Mouse (Mus musculus): ENCODE data around the gene Gm11037. TPM values are rescaled to one million over a fixed set of nuclear protein-coding genes. Genes with fewer than 3 reads are reported as not detected.

The Gm11037 gene
- polyA plus RNA-seq, 1 experiment from 2014 or later, result not detected

DNA sequence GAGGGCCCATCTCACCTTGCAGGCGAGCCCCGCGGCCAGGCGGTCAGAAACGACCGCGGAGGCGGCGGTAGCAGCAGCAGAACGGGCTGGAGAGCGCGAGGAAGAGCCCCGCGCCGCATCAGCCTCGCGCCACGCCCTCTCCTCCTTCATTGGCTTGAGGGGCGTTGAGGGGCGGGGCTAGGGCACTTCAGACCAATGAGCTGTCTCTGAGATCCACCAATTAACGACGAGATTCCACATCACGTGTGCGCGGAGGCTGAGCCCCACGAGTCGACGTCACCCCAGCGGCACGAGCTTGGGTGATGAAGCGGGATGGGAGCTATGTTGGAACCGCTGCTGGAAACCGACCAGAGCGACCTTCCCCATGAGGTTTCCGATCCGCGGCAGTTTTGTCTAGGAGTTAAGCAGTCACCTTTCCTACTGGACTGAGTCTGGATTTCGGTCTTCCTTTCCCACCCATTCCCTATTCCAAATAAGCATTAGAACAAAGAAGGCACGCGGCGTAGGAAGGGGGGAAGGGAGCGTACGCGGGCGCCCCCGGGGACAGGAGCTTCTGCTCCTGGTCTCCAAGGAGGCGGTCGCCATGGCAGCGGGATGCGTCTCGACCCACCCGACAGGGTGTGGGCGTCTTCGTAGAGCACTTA lies 26.8 kb downstream of the Gm11037 start, which contains the start of gene 1700037H04Rik:
Gene 1700037H04Rik (minus strand): TSS at position 144 of the 644 bp plus-strand sequence.
- Histone ChIP-seq H3K27ac (ENCODE audit: low read length) (peak within 1 kb of the TSS; percentile 93), H3K27me3 (replicated peaks; ENCODE audit: control insufficient read depth, insufficient read depth, low read length) (no peaks in the 10 kb centered on the region), H3K4me3 (ENCODE audit: low read length) (peak within 1 kb of the TSS; percentile 84), H3K9me3 (ENCODE audit: control insufficient read depth, low read length) (no peaks in the 10 kb centered on the region), H3K4me2 (ENCODE audit: low read depth, low read length) (peak within 1 kb of the TSS; percentile 91), H3K9ac (ENCODE audit: low read depth, low read length) (peak within 1 kb of the TSS; percentile 87), H3K36me3 (ENCODE audit: control insufficient read depth, insufficient read depth, low read length) (no peaks in the 10 kb centered on the region), H3K4me1 (ENCODE audit: control insufficient read depth, insufficient read depth, low read length) (peaks cover 12% of the 10 kb centered on the region)
- under 1% methylated on average over 54 of the region's 54 CpGs for WGBS
- peak; percentile 94 for ATAC-seq

DNA sequence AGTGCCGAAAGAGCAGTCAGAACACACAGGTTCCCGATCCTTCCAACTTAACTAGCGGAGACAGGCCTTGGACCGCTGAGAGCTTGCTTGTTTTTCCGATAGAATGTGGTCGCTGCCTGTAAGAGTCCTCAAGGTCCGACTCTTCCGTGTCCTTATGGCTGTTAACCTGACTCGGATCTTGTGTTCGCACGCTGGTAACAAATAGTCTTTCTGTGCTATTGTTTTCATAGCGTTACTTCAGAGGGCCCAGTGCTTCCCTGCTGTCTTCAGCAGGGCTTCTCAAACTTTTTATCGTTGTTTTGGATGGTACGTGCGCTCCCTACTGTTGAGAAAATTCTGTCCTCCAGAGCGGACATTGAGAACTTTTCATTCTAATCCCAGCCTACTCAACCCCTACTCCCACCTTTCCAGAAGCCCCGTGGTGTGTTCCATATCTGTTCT lies 27.4 kb downstream of the Gm11037 start:
- Histone ChIP-seq H3K9me3 (ENCODE audit: control insufficient read depth, low read length) (no peaks in the 10 kb centered on the region), H3K4me1 (ENCODE audit: control insufficient read depth, insufficient read depth, low read length) (peaks cover 12% of the 10 kb centered on the region), H3K9ac (ENCODE audit: low read depth, low read length) (peak overlapping the region; percentile 87), H3K4me2 (ENCODE audit: low read depth, low read length) (peak overlapping the region; percentile 88), H3K36me3 (ENCODE audit: control insufficient read depth, insufficient read depth, low read length) (no peaks in the 10 kb centered on the region), H3K27ac (ENCODE audit: low read length) (peak overlapping the region; percentile 93), H3K4me3 (ENCODE audit: low read length) (peak overlapping the region; percentile 84), H3K27me3 (replicated peaks; ENCODE audit: control insufficient read depth, insufficient read depth, low read length) (no peaks in the 10 kb centered on the region)
- 0 out of 2 replicates have a peak, but pooled peaks have one; percentile 9 for ATAC-seq
- WGBS, result under 1% methylated on average over 17 of the region's 17 CpGs

DNA sequence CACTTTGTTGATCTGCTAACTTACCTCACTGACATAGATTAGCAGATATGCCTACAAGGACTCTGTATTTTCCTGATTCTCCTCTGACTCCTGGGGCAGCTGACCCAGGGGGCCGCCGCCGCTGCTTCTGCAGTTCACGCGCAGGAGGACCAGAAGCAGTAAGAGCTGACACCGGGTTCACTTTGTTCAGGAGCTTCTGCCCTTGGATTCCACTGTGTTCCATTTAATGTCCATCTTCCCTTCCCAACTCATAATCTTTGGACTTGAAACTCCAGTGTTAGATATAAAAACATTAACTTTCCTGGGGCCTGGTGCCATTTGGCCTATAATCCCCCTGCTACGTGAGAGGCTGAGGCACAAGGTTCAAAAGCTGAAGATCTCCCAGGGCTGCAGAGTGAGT lies 30.6 kb downstream of the Gm11037 start:
- H3K36me3 ChIP-seq (ENCODE audit: control insufficient read depth, insufficient read depth, low read length), result no peaks in the 10 kb centered on the region
- no peak overlapping the region for H3K4me2 ChIP-seq (ENCODE audit: low read depth, low read length)
- 0 out of 2 replicates have a peak overlapping the region, but pooled peaks have one; percentile 53 for H3K9ac ChIP-seq (ENCODE audit: low read depth, low read length)
- ATAC-seq, result no peak
- peak overlapping the region; percentile 74 for H3K27ac ChIP-seq (ENCODE audit: low read length)
- H3K4me1 ChIP-seq (ENCODE audit: control insufficient read depth, insufficient read depth, low read length), result peaks cover 6% of the 10 kb centered on the region
- peak overlapping the region; percentile 28; the same call in 1 of the 2 replicates for H3K4me3 ChIP-seq (ENCODE audit: low read length)
- no peaks in the 10 kb centered on the region for H3K27me3 ChIP-seq (replicated peaks; ENCODE audit: control insufficient read depth, insufficient read depth, low read length)
- WGBS, result 74% methylated on average over 7 of the region's 7 CpGs
- H3K9me3 ChIP-seq (ENCODE audit: control insufficient read depth, low read length), result no peaks in the 10 kb centered on the region

DNA sequence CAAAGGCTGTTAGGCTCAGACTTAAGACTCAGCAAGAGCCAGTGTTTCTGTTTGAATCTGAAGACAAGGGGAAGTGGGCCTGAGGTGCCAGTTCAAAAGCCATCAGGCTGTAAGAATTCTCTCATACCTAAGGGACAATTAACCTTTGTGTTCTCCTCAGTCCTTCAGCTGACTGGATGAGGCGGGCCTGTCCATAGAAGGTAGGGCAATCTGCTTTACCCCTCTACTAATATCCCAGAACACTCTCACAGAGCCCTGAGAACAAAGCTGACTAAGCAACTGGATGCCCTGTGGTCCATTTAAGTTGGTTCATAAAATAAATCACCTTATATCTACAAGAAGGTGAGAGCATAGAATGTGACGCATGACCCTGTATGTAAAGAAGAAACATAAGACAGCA lies 32.9 kb downstream of the Gm11037 start:
- 73% methylated on average over 2 of the region's 2 CpGs for WGBS
- 0 out of 2 replicates have a peak, but pooled peaks cover 4% of the 10 kb centered on the region for H3K4me1 ChIP-seq (ENCODE audit: control insufficient read depth, insufficient read depth, low read length)

DNA sequence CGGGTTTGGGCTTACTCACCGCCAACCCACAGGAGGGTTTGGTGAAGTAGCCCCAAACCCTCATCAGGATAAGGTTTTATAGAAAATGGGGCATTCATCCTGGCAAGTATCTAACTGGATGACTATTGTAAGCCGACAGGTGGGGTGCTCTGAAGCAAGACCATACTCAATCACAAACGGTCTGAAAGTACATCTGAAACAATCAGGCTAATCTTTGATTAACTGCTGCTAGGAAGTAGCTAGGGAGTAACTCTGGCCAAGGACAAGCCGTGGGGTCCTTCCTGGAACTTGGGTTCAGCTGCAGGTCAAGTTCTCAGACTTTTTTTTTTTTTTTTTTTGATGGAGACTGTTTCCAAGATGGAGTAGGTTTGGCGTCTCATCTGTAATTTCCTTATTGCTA lies 34.7 kb downstream of the Gm11037 start:
- no peak overlapping the region for H3K9ac ChIP-seq (ENCODE audit: low read depth, low read length)
- H3K4me2 ChIP-seq (ENCODE audit: low read depth, low read length), result no peak overlapping the region
- no peaks in the 10 kb centered on the region for H3K36me3 ChIP-seq (ENCODE audit: control insufficient read depth, insufficient read depth, low read length)
- ATAC-seq, result no peak
- 0 out of 2 replicates have a peak, but pooled peaks cover 4% of the 10 kb centered on the region for H3K4me1 ChIP-seq (ENCODE audit: control insufficient read depth, insufficient read depth, low read length)
- H3K27ac ChIP-seq (ENCODE audit: low read length), result no peak overlapping the region
- peaks cover 5% of the 10 kb centered on the region; the same call in 1 of the 2 replicates for H3K27me3 ChIP-seq (replicated peaks; ENCODE audit: control insufficient read depth, insufficient read depth, low read length)
- no peaks in the 10 kb centered on the region for H3K9me3 ChIP-seq (ENCODE audit: control insufficient read depth, low read length)
- no peak overlapping the region for H3K4me3 ChIP-seq (ENCODE audit: low read length)
- WGBS, result 72% methylated on average over 6 of the region's 6 CpGs

More for the DNA sequence above, 32.9 kb downstream of the Gm11037 start:
- peak; percentile 55 for ATAC-seq
- Histone ChIP-seq H3K4me3 (ENCODE audit: low read length) (no peak overlapping the region), H3K27ac (ENCODE audit: low read length) (0 out of 2 replicates have a peak overlapping the region, but pooled peaks have one; percentile 51), H3K9me3 (ENCODE audit: control insufficient read depth, low read length) (no peaks in the 10 kb centered on the region), H3K27me3 (replicated peaks; ENCODE audit: control insufficient read depth, insufficient read depth, low read length) (no peaks in the 10 kb centered on the region), H3K9ac (ENCODE audit: low read depth, low read length) (no peak overlapping the region), H3K36me3 (ENCODE audit: control insufficient read depth, insufficient read depth, low read length) (no peaks in the 10 kb centered on the region), H3K4me2 (ENCODE audit: low read depth, low read length) (no peak overlapping the region)

DNA sequence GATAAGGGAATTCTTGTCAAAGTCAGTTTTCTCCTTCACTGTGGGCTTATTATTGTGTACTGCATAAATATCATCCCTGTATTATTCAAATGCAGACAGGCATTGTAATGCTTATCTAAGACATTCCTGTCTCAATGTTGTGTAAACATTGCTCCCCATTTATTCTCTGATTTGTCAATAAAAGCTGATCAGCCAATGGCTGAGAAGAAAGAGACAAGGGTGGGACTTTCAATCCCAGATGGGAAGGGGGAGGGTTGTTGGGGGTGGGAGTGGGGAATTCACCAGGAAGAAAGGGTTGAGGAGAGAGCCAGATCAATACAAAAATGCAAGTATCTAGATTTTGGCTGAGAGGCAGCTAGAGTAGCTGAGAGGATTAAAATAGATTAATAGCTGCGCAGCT lies 35.6 kb downstream of the Gm11037 start:
- Histone ChIP-seq H3K36me3 (ENCODE audit: control insufficient read depth, insufficient read depth, low read length) (no peaks in the 10 kb centered on the region), H3K9ac (ENCODE audit: low read depth, low read length) (no peak overlapping the region), H3K27ac (ENCODE audit: low read length) (no peak overlapping the region), H3K4me1 (ENCODE audit: control insufficient read depth, insufficient read depth, low read length) (0 out of 2 replicates have a peak, but pooled peaks cover 4% of the 10 kb centered on the region), H3K9me3 (ENCODE audit: control insufficient read depth, low read length) (no peaks in the 10 kb centered on the region), H3K27me3 (replicated peaks; ENCODE audit: control insufficient read depth, insufficient read depth, low read length) (peaks cover 5% of the 10 kb centered on the region; the same call in 1 of the 2 replicates), H3K4me3 (ENCODE audit: low read length) (no peak overlapping the region), H3K4me2 (ENCODE audit: low read depth, low read length) (no peak overlapping the region)
- 69% methylated on average over 1 of the region's 1 CpGs for WGBS
- ATAC-seq, result no peak

DNA sequence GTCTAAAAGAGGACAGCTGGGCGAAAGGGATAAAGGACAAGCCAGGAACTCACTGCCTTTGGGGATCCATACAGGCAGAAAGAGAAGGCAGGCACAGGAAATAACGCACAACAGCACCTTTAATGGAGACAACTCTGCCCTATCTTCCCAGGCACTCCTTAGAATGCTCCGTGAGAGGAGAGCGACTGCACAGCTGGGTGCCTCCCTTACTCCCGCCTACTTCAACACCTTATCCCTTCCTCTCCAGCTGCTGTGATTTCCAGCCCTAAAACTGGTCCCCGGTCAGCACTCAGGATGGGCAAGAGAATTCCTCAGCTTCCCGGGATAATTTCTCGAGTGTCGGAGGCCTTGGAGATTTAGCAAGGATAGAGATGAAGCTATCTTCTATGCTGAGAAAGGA lies 37.6 kb downstream of the Gm11037 start:
- Histone ChIP-seq H3K27me3 (replicated peaks; ENCODE audit: control insufficient read depth, insufficient read depth, low read length) (peaks cover 5% of the 10 kb centered on the region; the same call in 1 of the 2 replicates), H3K4me2 (ENCODE audit: low read depth, low read length) (peak overlapping the region; percentile 52), H3K4me3 (ENCODE audit: low read length) (peak overlapping the region; percentile 26; the same call in 1 of the 2 replicates), H3K4me1 (ENCODE audit: control insufficient read depth, insufficient read depth, low read length) (peaks cover 13% of the 10 kb centered on the region; the same call in 1 of the 2 replicates), H3K27ac (ENCODE audit: low read length) (no peak overlapping the region), H3K36me3 (ENCODE audit: control insufficient read depth, insufficient read depth, low read length) (no peaks in the 10 kb centered on the region), H3K9me3 (ENCODE audit: control insufficient read depth, low read length) (no peaks in the 10 kb centered on the region), H3K9ac (ENCODE audit: low read depth, low read length) (peak overlapping the region; percentile 46; the same call in 1 of the 2 replicates)
- WGBS, result 37% methylated on average over 9 of the region's 9 CpGs
- no peak for ATAC-seq

DNA sequence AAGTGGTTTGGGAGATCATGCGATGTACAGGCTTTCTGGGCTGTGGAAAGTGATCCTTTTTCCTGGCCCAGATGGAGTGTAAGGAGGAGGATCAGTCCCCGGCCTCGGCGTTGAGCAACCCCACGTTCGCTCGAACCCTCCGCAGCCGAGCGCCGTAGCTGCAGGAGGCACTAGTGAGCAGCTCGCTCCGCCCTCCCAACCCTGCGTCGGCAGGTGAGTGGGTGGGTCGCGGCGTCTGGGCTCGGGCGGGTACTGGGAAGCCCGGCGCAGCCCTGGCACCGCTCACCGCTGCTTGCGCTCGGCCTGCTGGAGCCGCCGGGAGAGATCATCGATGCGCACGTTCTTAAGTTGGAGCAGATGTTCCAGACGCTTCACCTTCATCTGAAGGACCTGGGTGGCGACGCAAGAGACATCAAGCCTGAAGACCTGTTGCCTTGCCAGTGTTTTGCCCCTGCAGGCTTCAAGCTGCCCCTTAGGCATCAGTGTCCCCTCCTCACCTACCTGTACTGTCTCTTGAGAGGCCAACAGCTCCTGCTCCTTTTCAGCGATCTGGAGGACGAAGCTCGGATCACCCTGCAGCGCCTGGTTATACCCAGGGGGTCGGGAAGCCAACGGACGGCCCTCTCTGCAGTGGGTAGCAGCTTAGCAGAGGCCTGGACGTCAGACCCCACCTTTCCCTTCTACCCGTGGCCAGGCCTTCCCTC lies 38.3 kb downstream of the Gm11037 start:
- H3K9me3 ChIP-seq (ENCODE audit: control insufficient read depth, low read length), result no peaks in the 10 kb centered on the region
- WGBS, result 18% methylated on average over 43 of the region's 43 CpGs
- no peaks in the 10 kb centered on the region for H3K36me3 ChIP-seq (ENCODE audit: control insufficient read depth, insufficient read depth, low read length)
- no peak for ATAC-seq
- no peak overlapping the region for H3K27ac ChIP-seq (ENCODE audit: low read length)
- H3K4me3 ChIP-seq (ENCODE audit: low read length), result peak overlapping the region; percentile 26; the same call in 1 of the 2 replicates
- peak overlapping the region; percentile 46 for H3K9ac ChIP-seq (ENCODE audit: low read depth, low read length)
- peaks cover 5% of the 10 kb centered on the region; the same call in 1 of the 2 replicates for H3K27me3 ChIP-seq (replicated peaks; ENCODE audit: control insufficient read depth, insufficient read depth, low read length)
- H3K4me2 ChIP-seq (ENCODE audit: low read depth, low read length), result peak overlapping the region; percentile 52
- H3K4me1 ChIP-seq (ENCODE audit: control insufficient read depth, insufficient read depth, low read length), result peaks cover 16% of the 10 kb centered on the region; the same call in 1 of the 2 replicates

DNA sequence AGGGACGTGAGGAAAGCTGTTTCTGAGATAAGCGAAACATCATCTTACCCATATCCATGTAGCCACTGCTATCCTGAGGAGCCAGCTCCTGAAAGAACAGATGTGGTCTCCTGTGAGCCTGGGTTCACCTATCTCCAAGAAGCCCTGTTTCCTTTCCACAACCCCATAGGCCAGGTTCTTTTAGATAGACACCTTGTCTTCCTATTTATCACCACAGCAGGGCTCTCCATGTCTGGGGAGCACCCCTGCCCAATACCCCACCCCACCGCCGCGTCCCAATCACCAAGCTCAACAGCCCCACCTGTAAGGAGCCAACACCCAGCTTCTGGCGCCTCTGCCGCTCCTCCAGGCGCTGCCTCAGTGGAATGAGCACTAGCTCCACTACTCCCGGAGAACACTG lies 39.0 kb downstream of the Gm11037 start:
- 53% methylated on average over 9 of the region's 9 CpGs for WGBS
- ATAC-seq, result no peak
- H3K4me1 ChIP-seq (ENCODE audit: control insufficient read depth, insufficient read depth, low read length), result peaks cover 23% of the 10 kb centered on the region
- H3K27me3 ChIP-seq (replicated peaks; ENCODE audit: control insufficient read depth, insufficient read depth, low read length), result peaks cover 5% of the 10 kb centered on the region; the same call in 1 of the 2 replicates
- no peak overlapping the region for H3K27ac ChIP-seq (ENCODE audit: low read length)
- no peak overlapping the region for H3K4me3 ChIP-seq (ENCODE audit: low read length)
- no peaks in the 10 kb centered on the region for H3K9me3 ChIP-seq (ENCODE audit: control insufficient read depth, low read length)
- no peaks in the 10 kb centered on the region; the same call in 1 of the 2 replicates for H3K36me3 ChIP-seq (ENCODE audit: control insufficient read depth, insufficient read depth, low read length)
- no peak overlapping the region for H3K9ac ChIP-seq (ENCODE audit: low read depth, low read length)
- H3K4me2 ChIP-seq (ENCODE audit: low read depth, low read length), result no peak overlapping the region

Measured in intestine, embryonic 16.5 days (tissue).